Mouse (Mus musculus) MEL (cell line): ENCODE measurements around the gene Spsb1.

ENCODE experiments used
- CTCF ChIP-seq, 3 experiments: IDR thresholded peaks in 2 of 3; conservative IDR thresholded peaks in 1 of 3; 2 replicates each; pipeline ENCODE4 v1.5.1; 2011 to 2012; ENCODE audit warnings: low read length in 3 of 3, low read depth in 2 of 3, mild to moderate bottlenecking in 2 of 3, improper control_type of control experiment in 1 of 3, inconsistent platforms in 1 of 3, mixed read lengths in 1 of 3, moderate library complexity in 1 of 3; ENCODE audit not compliant: control insufficient read depth in 1 of 3, insufficient read depth in 1 of 3, poor library complexity in 1 of 3, severe bottlenecking in 1 of 3
- EP300 ChIP-seq, 2 experiments: IDR thresholded peaks; 2 replicates each; pipeline ENCODE4 v1.6.1; 2011; ENCODE audit warnings: improper control_type of control experiment in 2 of 2, low read length in 2 of 2, low read depth in 1 of 2, mild to moderate bottlenecking in 1 of 2
- GATA1 ChIP-seq: IDR thresholded peaks from 2 replicates; pipeline ENCODE4 v1.6.1; 2011; ENCODE audit warnings: low read depth, low read length, improper control_type of control experiment
- NRF1 ChIP-seq: IDR thresholded peaks from 2 replicates; pipeline ENCODE4 v1.6.1; 2014; ENCODE audit warnings: low read depth, mild to moderate bottlenecking, inconsistent platforms, low read length, improper control_type of control experiment, moderate library complexity; ENCODE audit not compliant: poor library complexity, insufficient read depth, severe bottlenecking
- POLR2AphosphoS2 ChIP-seq: IDR thresholded peaks from 2 replicates; pipeline ENCODE4 v1.6.1; 2011; ENCODE audit warnings: low read length, improper control_type of control experiment
- SIN3A ChIP-seq: IDR thresholded peaks from 2 replicates; pipeline ENCODE4 v1.6.1; 2012; ENCODE audit warnings: low read length, improper control_type of control experiment, inconsistent platforms
- SMC3 ChIP-seq: IDR thresholded peaks from 2 replicates; pipeline ENCODE4 v1.6.1; 2011; ENCODE audit warnings: low read depth, low read length, improper control_type of control experiment
- TAL1 ChIP-seq: IDR thresholded peaks from 2 replicates; pipeline ENCODE4 v1.6.1; 2012; ENCODE audit warnings: mild to moderate bottlenecking, inconsistent platforms, low read length, moderate library complexity, mixed read lengths
- TCF12 ChIP-seq: IDR thresholded peaks from 2 replicates; pipeline ENCODE4 v1.6.1; 2014; ENCODE audit warnings: low read depth, mild to moderate bottlenecking, inconsistent platforms, low read length, improper control_type of control experiment, moderate library complexity
- ZKSCAN1 ChIP-seq: IDR thresholded peaks from 2 replicates; pipeline ENCODE4 v1.6.1; 2012; ENCODE audit warnings: low read depth, mild to moderate bottlenecking, inconsistent platforms, low read length, improper control_type of control experiment, moderate library complexity

GRCm38 (mm10) chr4:149966963-149967362, 12.1 kb upstream of the Spsb1 start:
- TF ChIP-seq TAL1, result no peak
- TF ChIP-seq NRF1, result no peak
- TF ChIP-seq SMC3, result no peak
- TF ChIP-seq TCF12, result no peak
- TF ChIP-seq CTCF (IDR thresholded peaks at IDR 0.05 in 2 of 3, conservative IDR thresholded peaks at IDR 0.05 in 1 of 3; ENCODE audit: control insufficient read depth in 1 of 3, insufficient read depth in 1 of 3, low read depth in 2 of 3, low read length in 3 of 3, poor library complexity in 1 of 3, severe bottlenecking in 1 of 3), result no peak
- no peak for TF ChIP-seq ZKSCAN1
- TF ChIP-seq POLR2AphosphoS2, result no peak
- no peak for TF ChIP-seq GATA1
- no peak for TF ChIP-seq SIN3A
- no peak for TF ChIP-seq EP300 (IDR thresholded peaks at IDR 0.05; ENCODE audit: low read depth in 1 of 2, low read length in 2 of 2)
